Mouse (Mus musculus) embryonic stem cell, embryonic (primary cell): Measurements from ENCODE around the gene Prss23.

Experiments
- CTCF ChIA-PET, 4 experiments: fragments of 300-600 bp in 2 of 4; fragments of 350-600 bp in 2 of 4; sonication (Branson Sonifier 250); formaldehyde crosslinking; loops; one replicate each; lab custom pipeline; 2022; ENCODE audit warnings: inconsistent platforms in 2 of 4; lab: Charles Lee
- POLR2A ChIA-PET, 4 experiments: fragments of 300-600 bp in 2 of 4; fragments of 350-600 bp in 2 of 4; sonication (Branson Sonifier 250); formaldehyde crosslinking; loops; one replicate each; lab custom pipeline; 2022; ENCODE audit warnings: antibody characterized with exemption in 4 of 4, inconsistent platforms in 1 of 4; lab: Charles Lee

Gene Prss23

GRCm38 (mm10) chr7:89516551-89517459 is 10.2 kb downstream of the Prss23 start:
- CTCF ChIA-PET, result interaction anchor here in 1 of 4 experiments (1.2 kb wide), 1 partner anchor 17 kb away, joined by 3 read pairs; no protein-coding TSS in a partner anchor
- POLR2A ChIA-PET, result no interaction called here

GRCm38 (mm10) chr7:89511921-89512514 is 15.0 kb downstream of the Prss23 start:
- CTCF ChIA-PET, result interaction anchor here in 1 of 4 experiments (1.1 kb wide), 1 partner anchor 12 kb away, joined by 3 read pairs; no protein-coding TSS in a partner anchor
- POLR2A ChIA-PET, result interaction anchor here in 1 of 4 experiments (0.6 kb wide), 1 partner anchor 391 kb away, joined by 4 read pairs; no protein-coding TSS in a partner anchor

GRCm38 (mm10) chr7:89508672-89509071 is 18.3 kb downstream of the Prss23 start:
- POLR2A ChIA-PET, result no interaction called here
- CTCF ChIA-PET, result no interaction called here

DNA sequence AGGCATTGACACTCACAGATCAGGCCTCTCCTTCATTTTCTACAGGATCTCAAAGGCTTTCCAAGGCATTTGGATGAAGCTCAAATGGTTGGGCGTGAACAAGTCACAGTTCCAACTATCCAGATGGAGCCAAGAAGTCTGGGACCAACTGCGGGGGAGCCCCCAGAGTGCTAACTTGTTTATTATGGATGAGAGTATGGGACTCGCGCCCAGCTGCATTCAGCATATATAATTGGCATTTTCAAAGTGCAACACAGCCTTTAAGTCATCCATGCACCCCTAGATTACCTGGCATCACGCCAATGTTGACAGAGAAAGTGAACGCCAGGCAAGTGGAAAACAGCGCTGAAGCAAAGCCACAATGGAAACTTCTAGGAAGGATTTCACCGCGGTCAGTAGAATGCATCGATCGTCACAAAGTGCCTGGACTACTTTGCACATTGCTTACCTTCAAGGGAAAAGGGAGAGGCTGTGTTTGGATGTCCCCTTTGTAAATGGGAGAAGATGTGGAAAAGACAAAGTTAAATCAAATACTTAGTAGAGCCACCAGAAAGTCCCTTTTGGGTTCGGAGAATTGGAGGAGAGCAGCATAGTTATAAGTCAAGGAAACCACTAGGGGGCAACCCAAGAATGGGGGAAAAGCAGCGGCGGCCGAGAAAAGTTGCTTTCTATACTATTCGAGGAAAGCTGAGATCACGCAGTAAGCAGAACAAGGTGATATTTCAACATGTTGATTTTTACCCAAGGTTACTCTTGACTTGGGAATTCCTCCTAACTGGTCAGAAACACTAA is 27.3 kb downstream of the Prss23 start:
- ChIA-PET POLR2A (no interaction called here), CTCF (interaction anchor here (0.6 to 1.9 kb wide), 13 partner anchors 12 to 408 kb away, joined by 3 to 11 read pairs (median 3); no protein-coding TSS in a partner anchor)

DNA sequence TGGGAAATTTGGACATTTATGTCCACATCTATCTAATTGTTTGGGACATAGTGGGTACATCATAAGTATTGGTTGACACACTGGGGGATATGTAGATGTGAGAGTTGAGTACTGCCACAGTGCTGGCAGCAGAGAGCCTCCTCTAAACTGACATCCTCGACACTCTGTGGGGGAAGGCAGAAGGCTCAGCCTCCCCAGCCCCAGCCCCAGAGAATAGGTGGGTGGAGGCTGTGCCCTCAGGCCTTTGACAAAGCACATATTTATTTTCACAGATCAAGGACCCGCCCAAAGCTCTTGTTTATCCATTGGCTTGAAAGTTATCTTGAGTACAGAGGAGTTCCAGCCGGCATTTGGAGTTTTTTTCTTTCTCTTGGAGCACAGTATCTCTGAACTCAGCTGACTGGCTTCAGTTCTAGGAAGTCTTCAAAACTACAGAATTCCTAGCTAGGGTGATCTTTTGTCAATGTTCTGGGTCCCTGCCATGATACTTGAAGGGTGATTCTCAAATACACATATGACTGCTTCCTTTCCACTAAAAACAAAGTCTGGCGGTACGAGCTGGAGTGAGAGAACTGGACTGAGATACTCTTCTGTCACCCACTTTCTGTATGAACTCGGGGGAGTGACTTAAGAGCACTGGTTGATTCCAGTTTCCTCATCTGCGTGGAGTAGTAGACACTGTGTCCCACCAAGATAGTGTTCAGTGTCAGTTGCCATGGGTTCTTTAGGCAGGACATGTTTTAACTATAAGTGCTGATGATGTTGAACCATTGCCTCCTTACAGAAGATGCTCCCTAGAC is 43.0 kb downstream of the Prss23 start:
- ChIA-PET CTCF (interaction anchor here in 2 of 4 experiments (0.5 to 0.6 kb wide), 2 partner anchors 55 to 408 kb away, joined by 3 to 8 read pairs; no protein-coding TSS in a partner anchor), POLR2A (no interaction called here)

DNA sequence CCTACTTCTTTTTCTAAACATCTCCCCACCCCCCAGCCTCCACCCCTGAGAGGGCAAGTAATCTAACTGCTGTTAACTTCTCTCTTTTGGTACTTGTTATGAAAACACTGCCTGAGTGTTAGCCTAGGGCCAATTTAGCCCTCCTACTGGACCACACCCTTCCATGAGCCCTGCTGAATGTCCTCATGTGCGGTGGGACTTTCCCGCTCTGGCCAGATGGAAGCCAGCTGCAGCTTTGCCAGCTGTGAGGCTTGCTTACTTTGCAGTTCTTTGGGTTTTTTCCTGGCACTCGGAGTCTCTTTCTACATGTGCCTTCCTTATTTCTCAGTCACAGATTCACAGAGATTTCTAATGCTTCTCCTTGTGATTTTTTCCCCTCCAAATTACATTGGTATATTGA is 45.3 kb downstream of the Prss23 start:
- ChIA-PET CTCF (interaction anchor here in 1 of 4 experiments (0.5 kb wide), 1 partner anchor 417 kb away, joined by 4 read pairs; no protein-coding TSS in a partner anchor), POLR2A (no interaction called here)

- ChIA-PET CTCF (interaction anchor here (0.6 to 2.1 kb wide), 21 partner anchors 21 to 714 kb away, joined by 3 to 31 read pairs (median 4); partner anchors contain the start of gene Prss23 (in 1 of the 4)), POLR2A (interaction anchor here in 1 of 4 experiments (0.7 kb wide), 2 partner anchors 32 to 113 kb away, joined by 3 to 5 read pairs; no protein-coding TSS in a partner anchor)
Observed at GRCm38 (mm10) chr7:89478490-89478889, 48.5 kb downstream of the Prss23 start.

DNA sequence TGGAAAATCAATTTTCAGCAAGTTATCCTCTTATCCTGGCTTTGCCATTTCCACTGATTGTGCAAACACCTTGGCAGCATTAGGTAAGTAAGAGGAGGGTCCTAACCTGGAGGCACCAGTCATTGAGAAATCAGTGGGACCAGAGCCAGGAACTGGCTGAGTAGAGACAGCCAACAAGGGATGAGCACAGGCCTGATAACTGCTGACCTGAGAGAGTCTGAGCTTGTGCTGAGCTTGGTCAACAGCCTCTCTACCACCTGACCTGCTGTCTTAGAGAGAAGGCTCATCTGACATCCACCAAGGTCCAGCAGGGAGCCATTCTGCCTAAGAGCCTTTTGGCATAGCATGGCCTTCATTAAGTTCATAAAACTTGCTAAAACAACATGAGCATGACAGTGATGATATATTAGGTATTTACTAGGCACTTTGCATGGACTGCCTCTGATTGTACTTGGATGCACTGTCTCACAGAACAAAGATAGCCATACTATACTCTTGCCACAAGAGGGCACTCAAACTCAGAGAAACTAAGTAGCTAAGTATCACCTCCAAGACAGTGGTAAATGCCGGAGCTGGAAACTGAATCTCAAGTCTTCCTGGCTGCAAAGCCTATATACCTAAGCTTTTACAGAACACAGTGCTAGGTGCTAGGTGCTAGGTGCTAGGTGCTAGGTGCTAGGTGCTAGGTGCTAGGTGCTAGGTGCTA is 49.5 kb downstream of the Prss23 start:
- ChIA-PET POLR2A (interaction anchor here (0.5 to 1.0 kb wide), 9 partner anchors 33 to 503 kb away, joined by 3 to 5 read pairs (median 3); partner anchors contain the start of gene Eed (in 1 of the 4)), CTCF (interaction anchor here (0.5 to 2.1 kb wide), 40 partner anchors 9 to 932 kb away, joined by 3 to 31 read pairs (median 4); partner anchors contain the start of genes Ccdc81 (in 1 of the 4) and Prss23 (in 1 of the 4))

- CTCF ChIA-PET, result interaction anchor here (0.7 to 2.3 kb wide), 5 partner anchors 36 to 368 kb away, joined by 3 to 5 read pairs (median 3); no protein-coding TSS in a partner anchor
- POLR2A ChIA-PET, result interaction anchor here in 1 of 4 experiments (0.6 kb wide), 1 partner anchor 986 kb away, joined by 3 read pairs; no protein-coding TSS in a partner anchor
Observed at GRCm38 (mm10) chr7:89473442-89473841, 53.5 kb downstream of the Prss23 start.

- ChIA-PET POLR2A (no interaction called here), CTCF (no interaction called here)
Observed at GRCm38 (mm10) chr7:89463775-89464592, 63.0 kb downstream of the Prss23 start.

GRCm38 (mm10) chr7:89463246-89463645 is 63.7 kb downstream of the Prss23 start:
- POLR2A ChIA-PET, result no interaction called here
- CTCF ChIA-PET, result interaction anchor here in 1 of 4 experiments (1.2 kb wide), 1 partner anchor 14 kb away, joined by 3 read pairs; no protein-coding TSS in a partner anchor

GRCm38 (mm10) chr7:89462646-89463207 is 64.3 kb downstream of the Prss23 start:
- ChIA-PET CTCF (interaction anchor here in 1 of 4 experiments (1.2 kb wide), 1 partner anchor 15 kb away, joined by 3 read pairs; no protein-coding TSS in a partner anchor), POLR2A (no interaction called here)

DNA sequence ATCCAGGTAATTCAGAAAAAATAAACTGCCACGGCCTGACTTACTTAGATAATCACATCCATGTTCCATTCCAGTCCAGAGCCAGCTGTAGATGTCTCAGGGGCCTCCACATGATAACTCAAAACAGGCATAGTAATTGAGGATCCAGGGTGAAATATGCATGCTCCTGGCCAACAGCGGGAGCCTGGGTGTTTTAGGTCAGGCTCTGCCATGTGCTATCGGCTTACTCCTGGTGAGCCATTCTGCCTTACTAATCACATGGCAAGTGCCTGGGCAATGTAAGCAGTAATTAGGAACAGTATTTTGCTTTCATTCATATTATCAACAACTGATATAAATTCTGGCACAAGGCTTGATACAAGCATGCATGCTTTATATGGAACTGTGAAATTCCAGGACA is 65.6 kb downstream of the Prss23 start:
- ChIA-PET CTCF (interaction anchor here in 1 of 4 experiments (0.7 kb wide), 1 partner anchor 368 kb away, joined by 4 read pairs; no protein-coding TSS in a partner anchor), POLR2A (interaction anchor here in 1 of 4 experiments (0.5 kb wide), 1 partner anchor 579 kb away, joined by 4 read pairs; no protein-coding TSS in a partner anchor)

- CTCF ChIA-PET, result interaction anchor here in 2 of 4 experiments (0.6 to 0.7 kb wide), 2 partner anchors 369 to 375 kb away, joined by 4 read pairs; no protein-coding TSS in a partner anchor
Observed at GRCm38 (mm10) chr7:89460911-89461310, 66.1 kb downstream of the Prss23 start.

DNA sequence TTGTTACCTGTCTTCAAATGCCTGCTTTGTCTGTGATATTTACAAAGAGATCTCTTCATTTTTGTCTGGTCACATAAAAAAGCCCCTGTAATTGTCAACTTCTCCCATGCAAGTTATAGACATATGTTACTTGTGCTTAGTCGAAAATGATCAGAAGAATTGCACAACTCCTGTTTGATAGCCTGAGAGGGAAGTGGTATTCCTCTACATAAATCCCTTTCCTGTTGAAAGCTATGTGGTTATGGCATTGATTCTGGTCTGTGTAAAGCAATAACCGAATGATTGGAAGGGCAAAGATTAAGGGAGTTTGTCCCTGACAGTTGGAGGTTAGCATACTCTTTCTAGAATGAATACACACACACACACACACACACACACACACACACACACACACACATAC is 67.3 kb downstream of the Prss23 start:
- CTCF ChIA-PET, result no interaction called here
- POLR2A ChIA-PET, result no interaction called here

More at GRCm38 (mm10) chr7:89460911-89461310, 66.1 kb downstream of the Prss23 start:
- POLR2A ChIA-PET, result interaction anchor here in 1 of 4 experiments (0.6 kb wide), 1 partner anchor 9 kb away, joined by 3 read pairs; no protein-coding TSS in a partner anchor
